Mouse (Mus musculus) spleen, embryonic (tissue): Measurements from ENCODE around the gene Fam213a.

Experiments used
- CTCF ChIA-PET: fragments of 350-600 bp; sonication (Branson Sonifier 250); formaldehyde crosslinking; loops from one replicate; lab custom pipeline; 2022; lab: Charles Lee

Gene Fam213a

GRCm38 (mm10) chr14:41005716-41006115 is 7.9 kb downstream of the Fam213a start:
- CTCF ChIA-PET, result no interaction called here

DNA sequence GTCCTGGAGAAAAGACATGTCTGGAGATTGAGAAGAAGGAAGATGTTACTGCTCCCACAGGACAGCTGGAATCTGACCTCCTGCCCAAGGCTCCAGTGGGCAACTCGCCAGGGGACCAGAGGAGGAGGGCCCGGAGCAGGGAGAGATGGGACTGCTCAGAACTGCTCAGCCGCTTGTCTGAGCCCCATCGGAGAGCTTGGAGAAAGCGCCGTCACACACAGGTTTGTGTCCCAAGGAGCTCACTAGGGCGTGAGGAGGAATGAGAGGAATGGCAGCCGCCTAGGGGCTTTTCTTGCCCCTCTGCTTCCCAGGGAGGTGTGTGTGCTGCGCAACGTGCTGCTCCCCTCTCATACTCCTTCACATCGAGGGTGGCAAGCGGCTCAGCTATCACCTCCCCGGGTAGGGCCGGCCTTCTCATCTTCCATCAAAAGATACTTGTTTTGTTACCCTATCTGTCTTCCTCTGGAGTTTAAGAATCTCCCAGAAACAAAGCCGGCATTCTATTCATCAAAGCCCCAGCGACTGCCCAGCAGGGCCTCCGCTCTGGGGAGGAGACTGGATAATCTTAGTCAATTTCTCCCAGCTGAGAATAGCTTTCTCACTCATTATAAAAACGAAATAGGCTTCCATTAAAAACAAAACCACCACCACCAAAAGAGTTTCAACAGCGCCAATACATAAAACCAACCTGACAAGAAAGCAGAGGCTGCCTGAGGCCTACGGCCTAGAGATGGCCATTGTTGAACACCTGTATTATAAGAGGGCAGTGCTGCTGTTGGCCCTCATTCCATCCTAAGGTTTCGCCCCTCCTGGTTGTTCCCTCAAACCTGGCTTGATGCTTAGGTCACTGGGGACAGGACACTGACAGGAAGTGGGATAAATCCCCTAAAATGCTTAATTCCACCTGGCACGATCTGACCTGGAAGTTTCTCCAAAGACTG is 9.1 kb downstream of the Fam213a start:
- CTCF ChIA-PET, result interaction anchor here (0.7 kb wide), 1 partner anchor 13 kb away, joined by 3 read pairs; no protein-coding TSS in a partner anchor

DNA sequence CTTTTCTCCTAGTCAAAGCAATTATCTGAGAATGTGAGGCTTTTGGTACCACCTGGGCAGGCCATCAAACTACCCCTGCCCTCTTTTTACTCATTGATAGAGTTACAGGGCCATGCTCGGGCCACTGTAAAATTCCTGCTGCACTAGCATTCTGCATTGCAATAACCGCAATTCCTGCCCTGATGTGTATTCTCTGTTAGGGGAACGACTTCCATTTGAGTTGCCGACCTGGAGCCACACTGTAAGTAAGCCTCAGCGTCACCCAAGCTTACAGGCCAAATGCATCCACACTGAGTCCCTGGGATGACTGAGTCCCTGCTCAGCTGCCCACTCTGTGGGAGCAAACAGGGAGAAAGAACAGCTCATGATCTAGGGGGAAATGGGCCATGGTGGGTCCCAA is 12.0 kb downstream of the Fam213a start:
- CTCF ChIA-PET, result no interaction called here

- CTCF ChIA-PET, result no interaction called here
Measured at GRCm38 (mm10) chr14:41000801-41001200, 12.8 kb downstream of the Fam213a start.

GRCm38 (mm10) chr14:40999904-41000645 is 13.5 kb downstream of the Fam213a start:
- CTCF ChIA-PET, result no interaction called here

GRCm38 (mm10) chr14:40996171-40996570 is 17.4 kb downstream of the Fam213a start:
- CTCF ChIA-PET, result no interaction called here

- CTCF ChIA-PET, result no interaction called here
Measured at GRCm38 (mm10) chr14:40992464-40992863, 21.1 kb downstream of the Fam213a start.

GRCm38 (mm10) chr14:40988780-40989179 is 24.8 kb downstream of the Fam213a start:
- CTCF ChIA-PET, result no interaction called here

DNA sequence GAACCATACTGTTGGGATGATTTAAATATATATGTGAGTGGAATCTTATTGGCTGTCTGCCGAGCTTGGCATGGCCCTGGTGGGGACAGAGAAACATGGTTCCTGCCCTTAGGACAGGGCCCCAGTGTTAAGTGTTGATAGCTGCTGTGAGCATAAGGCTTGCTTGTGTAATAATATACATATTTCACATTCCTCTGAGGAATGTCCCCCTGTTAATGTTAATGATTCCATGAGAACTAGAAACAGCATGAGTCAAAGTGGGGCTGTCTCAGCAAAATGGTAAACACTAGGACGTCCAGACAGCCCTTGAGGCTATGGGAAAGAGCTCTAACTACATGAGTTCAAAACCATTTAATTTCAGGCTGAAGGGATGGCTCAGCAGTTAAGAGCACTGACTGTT is 26.4 kb downstream of the Fam213a start:
- CTCF ChIA-PET, result no interaction called here

GRCm38 (mm10) chr14:40985635-40986034 is 28.0 kb downstream of the Fam213a start:
- CTCF ChIA-PET, result no interaction called here

GRCm38 (mm10) chr14:40979723-40980122 is 33.9 kb downstream of the Fam213a start:
- CTCF ChIA-PET, result no interaction called here

DNA sequence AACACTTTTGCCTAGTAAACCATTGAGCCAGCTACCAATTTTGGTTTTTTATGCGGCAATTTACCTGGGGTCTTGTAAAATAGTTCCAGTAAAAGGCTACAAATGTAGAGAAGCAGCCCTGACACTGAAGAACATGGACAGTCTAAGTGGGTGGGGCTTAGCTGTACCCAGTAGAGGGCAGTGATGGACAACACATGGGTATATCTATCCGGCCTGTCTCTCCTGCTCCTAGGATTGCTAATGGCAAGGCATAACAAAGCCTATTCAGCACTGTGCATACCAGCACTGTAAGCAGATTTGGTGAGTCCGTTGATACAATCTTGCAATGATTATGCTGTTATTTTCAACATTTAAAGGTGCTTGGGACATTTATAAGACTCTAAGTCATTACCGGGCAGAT is 34.6 kb downstream of the Fam213a start:
- CTCF ChIA-PET, result interaction anchor here (0.6 to 3.6 kb wide), 2 partner anchors 55 to 61 kb away, joined by 3 to 10 read pairs; no protein-coding TSS in a partner anchor

GRCm38 (mm10) chr14:40975127-40975721 is 38.4 kb downstream of the Fam213a start:
- CTCF ChIA-PET, result interaction anchor here (0.8 to 1.0 kb wide), 3 partner anchors 21 to 60 kb away, joined by 3 to 6 read pairs (median 4); no protein-coding TSS in a partner anchor

DNA sequence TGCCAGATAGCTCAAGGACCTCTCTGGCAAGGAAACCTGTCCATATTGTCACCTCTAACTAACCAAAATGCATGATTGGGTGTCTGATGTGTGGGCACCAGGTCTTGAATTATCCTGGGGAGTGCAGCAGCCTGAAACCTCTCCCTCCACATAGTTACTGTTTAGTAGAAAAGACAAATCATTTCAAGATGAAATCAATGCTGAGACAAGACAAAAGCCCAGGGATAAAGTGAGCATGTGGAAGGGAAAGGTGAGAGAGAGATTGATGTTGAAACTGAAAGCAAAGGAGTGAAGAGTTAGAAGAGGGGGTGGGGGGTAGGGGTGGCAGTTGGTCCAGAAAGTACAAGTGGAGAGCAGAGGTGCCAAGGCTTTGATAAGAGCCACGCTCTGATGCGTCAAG is 45.5 kb downstream of the Fam213a start:
- CTCF ChIA-PET, result interaction anchor here (0.9 to 1.0 kb wide), 2 partner anchors 20 to 41 kb away, joined by 3 to 4 read pairs; no protein-coding TSS in a partner anchor

DNA sequence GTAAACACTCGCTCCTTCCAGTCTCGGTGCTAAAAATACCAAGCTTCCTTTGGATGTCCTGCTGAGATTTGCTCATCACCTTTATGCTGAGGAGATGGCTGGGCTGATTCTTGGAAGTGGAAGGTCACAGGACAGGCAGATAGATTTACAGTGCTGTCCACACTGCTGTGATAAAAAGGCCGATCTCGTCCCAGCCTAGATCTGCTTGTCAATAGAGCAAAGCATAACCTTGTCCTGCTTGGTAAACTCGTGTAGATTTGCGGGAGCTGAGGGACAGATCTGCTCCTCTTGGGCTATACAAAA is 46.0 kb downstream of the Fam213a start:
- CTCF ChIA-PET, result interaction anchor here (0.9 to 1.0 kb wide), 2 partner anchors 20 to 40 kb away, joined by 3 to 4 read pairs; no protein-coding TSS in a partner anchor

DNA sequence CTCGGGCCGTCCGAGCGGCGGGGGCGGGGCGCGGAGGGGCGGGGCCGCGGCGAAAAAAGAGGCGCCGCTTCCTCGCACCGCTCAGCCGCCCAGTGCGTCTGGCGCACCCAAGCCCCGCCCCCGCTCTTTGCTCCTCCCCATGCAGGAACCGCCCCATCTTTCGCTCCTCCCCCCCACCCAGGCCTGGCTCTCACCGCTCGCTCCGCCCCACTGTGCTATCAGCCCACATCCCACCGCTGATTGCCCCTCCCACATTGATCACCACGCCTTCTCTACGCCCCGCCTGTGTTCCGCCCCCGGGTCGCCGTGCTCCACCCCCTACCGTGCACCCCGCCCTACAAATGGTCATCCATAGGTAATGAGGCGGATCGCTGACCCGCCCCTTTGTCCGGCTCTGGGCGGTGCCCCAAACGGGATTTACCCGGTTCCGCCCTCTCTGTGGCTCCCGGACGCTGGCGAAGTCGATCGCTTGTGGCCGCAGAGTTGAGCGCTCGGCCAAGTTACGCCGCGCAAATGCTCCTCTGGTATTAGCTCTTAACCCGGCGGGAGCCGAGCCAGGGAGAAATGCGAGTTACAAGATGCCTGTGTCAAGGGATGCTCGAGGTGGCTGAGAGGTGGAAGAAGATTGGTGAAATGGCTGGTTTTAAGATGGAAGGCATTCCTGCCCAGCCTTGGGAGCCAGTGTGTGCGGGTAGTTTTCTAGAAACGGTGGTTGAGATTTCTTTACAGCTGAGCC is 46.6 kb downstream of the Fam213a start:
- CTCF ChIA-PET, result interaction anchor here (0.9 to 1.2 kb wide), 4 partner anchors 17 to 40 kb away, joined by 3 to 4 read pairs (median 3); no protein-coding TSS in a partner anchor

GRCm38 (mm10) chr14:40966392-40966861 is 47.2 kb downstream of the Fam213a start, which contains the start of gene Tspan14:
Tspan14 (minus strand) TSS chr14:40966807.
- CTCF ChIA-PET, result interaction anchor here (0.7 to 1.2 kb wide), 3 partner anchors 16 to 19 kb away, joined by 3 read pairs; no protein-coding TSS in a partner anchor

- CTCF ChIA-PET, result interaction anchor here (0.7 to 1.2 kb wide), 3 partner anchors 15 to 19 kb away, joined by 3 read pairs; no protein-coding TSS in a partner anchor
Measured at GRCm38 (mm10) chr14:40965507-40966356, 47.9 kb downstream of the Fam213a start.

GRCm38 (mm10) chr14:40964881-40965280 is 48.7 kb downstream of the Fam213a start:
- CTCF ChIA-PET, result interaction anchor here (0.6 kb wide), 1 partner anchor 20 kb away, joined by 3 read pairs; no protein-coding TSS in a partner anchor

DNA sequence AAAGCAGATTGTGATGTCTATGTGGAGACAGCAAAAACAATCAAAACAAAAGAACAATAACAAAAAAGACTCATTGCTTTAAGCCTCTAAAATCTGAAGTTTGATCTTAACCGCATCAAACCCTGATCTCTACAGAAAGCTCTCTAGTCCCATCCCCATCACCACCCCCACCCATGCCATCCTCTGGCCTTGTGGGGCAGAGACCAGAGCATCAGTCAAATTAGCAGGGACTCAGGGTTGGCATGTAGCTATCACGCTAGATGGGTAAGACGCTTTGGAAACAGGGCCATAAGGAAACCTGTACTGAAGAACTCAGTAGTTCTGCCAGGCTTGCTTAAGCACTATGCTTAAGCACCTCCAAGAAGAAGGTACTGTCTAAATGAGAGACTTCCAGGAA is 49.4 kb downstream of the Fam213a start:
- CTCF ChIA-PET, result no interaction called here
